8 mouse cellular contexts compared by ENCODE assay signal in genomic region chr8:109536703-109537102, GRCm38 (mm10). TPM values are rescaled to one million over a fixed set of nuclear protein-coding genes. Genes with fewer than 3 reads are reported as not detected.
A peak's percentile ranks its signal among the peaks of the same experiment; 100 is the strongest.
DNase-seq lines count a peak whose midpoint lies in the region; ATAC-seq and TF ChIP-seq lines count a peak whose summit lies in the region.

No protein-coding gene starts in this region.

- H3K79me2 ChIP-seq in heart, adult 2 months (replicated peaks; ENCODE audit: control insufficient read depth, insufficient read depth, low read length) = no peaks in the 10 kb centered on the region

- H3K9ac ChIP-seq in embryonic facial prominence, embryonic 11.5 days (replicated peaks; ENCODE audit: low read length) = peak overlapping the region; percentile 22
- no peak overlapping the region for H3K9ac ChIP-seq in heart, adult 2 months (ENCODE audit: low read depth, low read length)
- H3K9ac ChIP-seq in limb, embryonic 14.5 days (ENCODE audit: low read depth, low read length, severe bottlenecking) = peak overlapping the region; percentile 41; the same call in 1 of the 2 replicates
- peak overlapping the region; percentile 36; the same call in 1 of the 2 replicates for H3K9ac ChIP-seq in midbrain, postnatal 0 days (replicated peaks; ENCODE audit: low read length, poor library complexity, severe bottlenecking)

- TF ChIP-seq CTCF in heart, adult 2 months (IDR thresholded peaks at IDR 0.05) = peak; percentile 78
- peak; percentile 91 for TF ChIP-seq CTCF in midbrain, postnatal 0 days (IDR thresholded peaks at IDR 0.05)

- H3K4me1 ChIP-seq in embryonic facial prominence, embryonic 11.5 days (ENCODE audit: control insufficient read depth, insufficient read depth, low read length) = no peaks in the 10 kb centered on the region
- no peaks in the 10 kb centered on the region for H3K4me1 ChIP-seq in heart, adult 2 months (ENCODE audit: control insufficient read depth, insufficient read depth, low read length)
- H3K4me1 ChIP-seq in limb, embryonic 14.5 days (ENCODE audit: control insufficient read depth, insufficient read depth, low read length) = no peaks in the 10 kb centered on the region; the same call in 1 of the 2 replicates
- H3K4me1 ChIP-seq in midbrain, postnatal 0 days (ENCODE audit: insufficient read depth, low read length) = peaks cover 5% of the 10 kb centered on the region; the same call in 1 of the 2 replicates

- intact Hi-C loops in heart, postnatal 25 days (cut with DNase I) = loop anchor here (5.0 to 10.0 kb wide), 2 partner anchors 1724 to 1932 kb away; no protein-coding TSS in a partner anchor
- intact Hi-C loops in heart, adult 2 months (cut with DNase I) = loop anchor here (10.0 kb wide), 1 partner anchor 1722 kb away; no protein-coding TSS in a partner anchor

- WGBS in embryonic facial prominence, embryonic 11.5 days = 11% methylated on average over 4 of the region's 5 CpGs
- WGBS in heart, adult 2 months = 6% methylated on average over 5 of the region's 5 CpGs
- WGBS in limb, embryonic 14.5 days = 2% methylated on average over 5 of the region's 5 CpGs
- WGBS in midbrain, postnatal 0 days = 5% methylated on average over 5 of the region's 5 CpGs

- no peak overlapping the region for H3K4me3 ChIP-seq in embryonic facial prominence, embryonic 11.5 days (ENCODE audit: low read depth, low read length)
- H3K4me3 ChIP-seq in heart, adult 2 months = no peak overlapping the region
- H3K4me3 ChIP-seq in limb, embryonic 14.5 days (replicated peaks; ENCODE audit: low read length) = no peak overlapping the region
- 0 out of 2 replicates have a peak overlapping the region, but pooled peaks have one; percentile 17 for H3K4me3 ChIP-seq in midbrain, postnatal 0 days (ENCODE audit: low read depth, low read length)

- DNase-seq in heart, adult 11 months = peak; percentile 94
- no peak for DNase-seq in heart, postnatal 25 days (ENCODE audit: low spot score)
- DNase-seq in embryonic facial prominence, embryonic 11.5 days (ENCODE audit: low spot score) = peak; percentile 86
- peak; percentile 60 to 76 for DNase-seq in heart, adult 2 months
- peak; percentile 76 for DNase-seq in kidney, adult 9 months
- DNase-seq in limb, embryonic 14.5 days (ENCODE audit: low spot score) = peak; percentile 86
- peak; percentile 83 for DNase-seq in midbrain, postnatal 0 days (ENCODE audit: low spot score)
- DNase-seq in spleen, postnatal 4 days (ENCODE audit: low spot score in 2 of 2) = peak; percentile 71 to 90

- ATAC-seq in embryonic facial prominence, embryonic 11.5 days (replicated peaks; ENCODE audit: insufficient number of reproducible peaks, low FRiP score, low TSS enrichment, low read depth) = peak; percentile 84
- peak; percentile 88 for ATAC-seq in limb, embryonic 14.5 days (ENCODE audit: low FRiP score, low read depth)
- ATAC-seq in midbrain, postnatal 0 days (ENCODE audit: low FRiP score) = peak; percentile 81

- no peaks in the 10 kb centered on the region for H3K9me3 ChIP-seq in embryonic facial prominence, embryonic 11.5 days (replicated peaks; ENCODE audit: control insufficient read depth, low read length)
- no peaks in the 10 kb centered on the region for H3K9me3 ChIP-seq in limb, embryonic 14.5 days (ENCODE audit: control insufficient read depth, low read length)
- H3K9me3 ChIP-seq in midbrain, postnatal 0 days (ENCODE audit: low read length) = no peaks in the 10 kb centered on the region

- H3K27ac ChIP-seq in embryonic facial prominence, embryonic 11.5 days (replicated peaks; ENCODE audit: low read depth, low read length) = no peak overlapping the region
- no peak overlapping the region for H3K27ac ChIP-seq in heart, adult 2 months
- no peak overlapping the region; the same call in 1 of the 2 replicates for H3K27ac ChIP-seq in limb, embryonic 14.5 days (replicated peaks; ENCODE audit: low read depth, low read length)
- 0 out of 2 replicates have a peak overlapping the region, but pooled peaks have one; percentile 51 for H3K27ac ChIP-seq in midbrain, postnatal 0 days (ENCODE audit: low read depth, low read length)

- 0 out of 2 replicates have a peak, but pooled peaks have one; percentile 7 for TF ChIP-seq EP300 in heart, adult 2 months (IDR thresholded peaks at IDR 0.05; ENCODE audit: insufficient read depth, low read depth, low read length)

- H3K36me3 ChIP-seq in embryonic facial prominence, embryonic 11.5 days (replicated peaks; ENCODE audit: control insufficient read depth, insufficient read depth, low read depth, low read length) = no peaks in the 10 kb centered on the region
- no peaks in the 10 kb centered on the region for H3K36me3 ChIP-seq in heart, adult 2 months (ENCODE audit: control insufficient read depth, insufficient read depth, low read length)
- no peaks in the 10 kb centered on the region for H3K36me3 ChIP-seq in limb, embryonic 14.5 days (ENCODE audit: control insufficient read depth, insufficient read depth, low read length)
- H3K36me3 ChIP-seq in midbrain, postnatal 0 days (ENCODE audit: insufficient read depth, low read length) = no peaks in the 10 kb centered on the region

- H3K27me3 ChIP-seq in embryonic facial prominence, embryonic 11.5 days (ENCODE audit: control insufficient read depth, insufficient read depth, low read length) = no peaks in the 10 kb centered on the region
- no peaks in the 10 kb centered on the region for H3K27me3 ChIP-seq in heart, adult 2 months (ENCODE audit: control insufficient read depth, insufficient read depth, low read length)
- no peaks in the 10 kb centered on the region for H3K27me3 ChIP-seq in limb, embryonic 14.5 days (ENCODE audit: control insufficient read depth, insufficient read depth, low read length)
- no peaks in the 10 kb centered on the region for H3K27me3 ChIP-seq in midbrain, postnatal 0 days (ENCODE audit: insufficient read depth, low read length)

- H3K4me2 ChIP-seq in embryonic facial prominence, embryonic 11.5 days (ENCODE audit: low read depth, low read length) = peak overlapping the region; percentile 19
- H3K4me2 ChIP-seq in limb, embryonic 14.5 days (replicated peaks; ENCODE audit: low read depth, low read length, severe bottlenecking) = peak overlapping the region; percentile 43
- H3K4me2 ChIP-seq in midbrain, postnatal 0 days (ENCODE audit: low read depth, low read length, poor library complexity, severe bottlenecking) = peak overlapping the region; percentile 28

- no peak for TF ChIP-seq POLR2A in heart, adult 2 months (IDR thresholded peaks at IDR 0.05; ENCODE audit: insufficient read depth, low read depth, low read length)
- no peak for TF ChIP-seq POLR2A in limb, embryonic 14.5 days (IDR thresholded peaks at IDR 0.05; ENCODE audit: borderline replicate concordance, extremely low read depth, insufficient read depth, insufficient read length)

RNA-seq across cellular contexts. Expression of gene Dhx38, which starts 29.0 kb away (rescaled TPM):
- 10 to 100 TPM; 11.6 to 12.5 TPM for total RNA-seq in heart, postnatal 25 days (2021)
- polyA plus RNA-seq in embryonic facial prominence, embryonic 11.5 days (2014; fragmentation: Nextera tagmentation; extraction: Ambion mirVana) = 19.6 and 20.4 TPM in 2 replicates
- 10 to 100 TPM; 13.1 to 13.2 TPM for total RNA-seq in heart, adult 2 months (2021)
- polyA plus RNA-seq in heart, adult 2 months (2012; rRNA removed) = 8.6 and 9.7 TPM in 2 replicates
- polyA plus RNA-seq in limb, embryonic 14.5 days (2012; rRNA removed) = 27.4 and 27.8 TPM in 2 replicates
- polyA plus RNA-seq in limb, embryonic 14.5 days (2014; fragmentation: Nextera tagmentation; extraction: Ambion mirVana) = 20.0 and 23.3 TPM in 2 replicates
- total RNA-seq in midbrain, postnatal 0 days (2014; rRNA removed) = 24.3 and 25.2 TPM in 2 replicates
- 13.4 and 13.5 TPM in 2 replicates for polyA plus RNA-seq in midbrain, postnatal 0 days (2015; fragmentation: Nextera tagmentation; extraction: Ambion mirVana)

RNA-seq across cellular contexts. Expression of gene Txnl4b, which starts 29.0 kb away (rescaled TPM):
- 1 to 10 TPM; 4.1 to 4.9 TPM for total RNA-seq in heart, postnatal 25 days (2021)
- 28.2 and 28.9 TPM in 2 replicates for polyA plus RNA-seq in embryonic facial prominence, embryonic 11.5 days (2014; fragmentation: Nextera tagmentation; extraction: Ambion mirVana)
- total RNA-seq in heart, adult 2 months (2021) = 1 to 10 TPM; 4.2 to 5.1 TPM
- 4.8 and 5.0 TPM in 2 replicates for polyA plus RNA-seq in heart, adult 2 months (2012; rRNA removed)
- polyA plus RNA-seq in limb, embryonic 14.5 days (2012; rRNA removed) = 5.7 and 6.0 TPM in 2 replicates
- polyA plus RNA-seq in limb, embryonic 14.5 days (2014; fragmentation: Nextera tagmentation; extraction: Ambion mirVana) = 23.6 and 25.1 TPM in 2 replicates
- 10.0 and 14.3 TPM in 2 replicates for total RNA-seq in midbrain, postnatal 0 days (2014; rRNA removed)
- 33.5 TPM in 2 replicates for polyA plus RNA-seq in midbrain, postnatal 0 days (2015; fragmentation: Nextera tagmentation; extraction: Ambion mirVana)

RNA-seq across cellular contexts. Expression of gene Hp, which starts 42.3 kb away (rescaled TPM):
- total RNA-seq in heart, postnatal 25 days (2021) = 1 to 10 TPM; 3.8 to 9.2 TPM
- polyA plus RNA-seq in embryonic facial prominence, embryonic 11.5 days (2014; fragmentation: Nextera tagmentation; extraction: Ambion mirVana) = 0.88 and 0.97 TPM in 2 replicates
- 1 to 10 TPM; 6.7 to 8.9 TPM for total RNA-seq in heart, adult 2 months (2021)
- polyA plus RNA-seq in heart, adult 2 months (2012; rRNA removed) = 21.2 and 76.1 TPM in 2 replicates
- polyA plus RNA-seq in limb, embryonic 14.5 days (2012; rRNA removed) = 2.0 and 2.4 TPM in 2 replicates
- polyA plus RNA-seq in limb, embryonic 14.5 days (2014; fragmentation: Nextera tagmentation; extraction: Ambion mirVana) = 0.73 and 1.8 TPM in 2 replicates
- 1.6 TPM in 1 of 2 replicates, not detected in the other for total RNA-seq in midbrain, postnatal 0 days (2014; rRNA removed)
- polyA plus RNA-seq in midbrain, postnatal 0 days (2015; fragmentation: Nextera tagmentation; extraction: Ambion mirVana) = 0.12 and 0.26 TPM in 2 replicates

RNA-seq across cellular contexts. Expression of gene Pmfbp1, which starts 42.9 kb away (rescaled TPM):
- total RNA-seq in heart, postnatal 25 days (2021) = not detected
- polyA plus RNA-seq in embryonic facial prominence, embryonic 11.5 days (2014; fragmentation: Nextera tagmentation; extraction: Ambion mirVana) = 0.17 and 0.64 TPM in 2 replicates
- total RNA-seq in heart, adult 2 months (2021) = not detected
- not detected in 2 replicates for polyA plus RNA-seq in heart, adult 2 months (2012; rRNA removed)
- 0.06 and 0.20 TPM in 2 replicates for polyA plus RNA-seq in limb, embryonic 14.5 days (2012; rRNA removed)
- 0.23 and 0.43 TPM in 2 replicates for polyA plus RNA-seq in limb, embryonic 14.5 days (2014; fragmentation: Nextera tagmentation; extraction: Ambion mirVana)
- 2.2 and 2.7 TPM in 2 replicates for total RNA-seq in midbrain, postnatal 0 days (2014; rRNA removed)
- polyA plus RNA-seq in midbrain, postnatal 0 days (2015; fragmentation: Nextera tagmentation; extraction: Ambion mirVana) = 1.2 TPM in 2 replicates
